Mouse (Mus musculus): ENCODE results near the gene Arpc5.

The Arpc5 gene

GRCm38 (mm10) chr1:152793495-152794130, 27.3 kb downstream of the Arpc5 start:
- DNase-seq (ENCODE audit: low read depth, low spot score): no peak
- H3K36me3 ChIP-seq (ENCODE audit: control insufficient read depth, insufficient read depth, low read length, poor library complexity, severe bottlenecking): no peaks in the 10 kb centered on the region

GRCm38 (mm10) chr1:152795688-152796255, 29.4 kb downstream of the Arpc5 start:
- Histone ChIP-seq H3K27me3 (ENCODE audit: control insufficient read depth, insufficient read depth, low read length, poor library complexity, severe bottlenecking) (no peaks in the 10 kb centered on the region), H3K36me3 (ENCODE audit: control insufficient read depth, insufficient read depth, low read length, poor library complexity, severe bottlenecking) (no peaks in the 10 kb centered on the region)
- no peak for DNase-seq (ENCODE audit: low read depth, low spot score)

More at GRCm38 (mm10) chr1:152793495-152794130, 27.3 kb downstream of the Arpc5 start:
- H3K27me3 ChIP-seq (ENCODE audit: control insufficient read depth, insufficient read depth, low read length, poor library complexity, severe bottlenecking): no peaks in the 10 kb centered on the region

GRCm38 (mm10) chr1:152796683-152797263, 30.4 kb downstream of the Arpc5 start:
- no peak for DNase-seq (ENCODE audit: low read depth, low spot score)
- H3K27me3 ChIP-seq (ENCODE audit: control insufficient read depth, insufficient read depth, low read length, poor library complexity, severe bottlenecking): no peaks in the 10 kb centered on the region
- H3K36me3 ChIP-seq (ENCODE audit: control insufficient read depth, insufficient read depth, low read length, poor library complexity, severe bottlenecking): no peaks in the 10 kb centered on the region

- Histone ChIP-seq H3K36me3 (ENCODE audit: control insufficient read depth, insufficient read depth, low read length, poor library complexity, severe bottlenecking) (no peaks in the 10 kb centered on the region), H3K27me3 (ENCODE audit: control insufficient read depth, insufficient read depth, low read length, poor library complexity, severe bottlenecking) (no peaks in the 10 kb centered on the region)
- peak; percentile 94 for DNase-seq (ENCODE audit: low read depth, low spot score)
These were observed 31.8 kb downstream of the Arpc5 start for GRCm38 (mm10) chr1:152798125-152798524.

GRCm38 (mm10) chr1:152799897-152800296, 33.6 kb downstream of the Arpc5 start, which contains the start of gene Ncf2:
TSS of gene Ncf2 (plus strand) at chr1:152800194.
- no peak for DNase-seq (ENCODE audit: low read depth, low spot score)
- no peaks in the 10 kb centered on the region for H3K36me3 ChIP-seq (ENCODE audit: control insufficient read depth, insufficient read depth, low read length, poor library complexity, severe bottlenecking)
- H3K27me3 ChIP-seq (ENCODE audit: control insufficient read depth, insufficient read depth, low read length, poor library complexity, severe bottlenecking): no peaks in the 10 kb centered on the region

GRCm38 (mm10) chr1:152800633-152801176, 34.4 kb downstream of the Arpc5 start:
- no peak for DNase-seq (ENCODE audit: low read depth, low spot score)

GRCm38 (mm10) chr1:152804907-152805306, 38.6 kb downstream of the Arpc5 start:
- Histone ChIP-seq H3K36me3 (ENCODE audit: control insufficient read depth, insufficient read depth, low read length, poor library complexity, severe bottlenecking) (no peaks in the 10 kb centered on the region; the same call in 1 of the 2 replicates), H3K27me3 (ENCODE audit: control insufficient read depth, insufficient read depth, low read length, poor library complexity, severe bottlenecking) (no peaks in the 10 kb centered on the region)
- DNase-seq (ENCODE audit: low read depth, low spot score): no peak

More at GRCm38 (mm10) chr1:152800633-152801176, 34.4 kb downstream of the Arpc5 start:
- no peaks in the 10 kb centered on the region for H3K27me3 ChIP-seq (ENCODE audit: control insufficient read depth, insufficient read depth, low read length, poor library complexity, severe bottlenecking)
- no peaks in the 10 kb centered on the region for H3K36me3 ChIP-seq (ENCODE audit: control insufficient read depth, insufficient read depth, low read length, poor library complexity, severe bottlenecking)

- Histone ChIP-seq H3K36me3 (ENCODE audit: control insufficient read depth, insufficient read depth, low read length, poor library complexity, severe bottlenecking) (peaks cover 5% of the 10 kb centered on the region), H3K27me3 (ENCODE audit: control insufficient read depth, insufficient read depth, low read length, poor library complexity, severe bottlenecking) (no peaks in the 10 kb centered on the region)
- peak; percentile 83 for DNase-seq (ENCODE audit: low read depth, low spot score)
These were observed 41.5 kb downstream of the Arpc5 start for GRCm38 (mm10) chr1:152807619-152808391.

- H3K27me3 ChIP-seq (ENCODE audit: control insufficient read depth, insufficient read depth, low read length, poor library complexity, severe bottlenecking): no peaks in the 10 kb centered on the region
- H3K36me3 ChIP-seq (ENCODE audit: control insufficient read depth, insufficient read depth, low read length, poor library complexity, severe bottlenecking): peaks cover 8% of the 10 kb centered on the region
- no peak for DNase-seq (ENCODE audit: low read depth, low spot score)
These were observed 42.0 kb downstream of the Arpc5 start for GRCm38 (mm10) chr1:152808392-152808680.

- H3K36me3 ChIP-seq (ENCODE audit: control insufficient read depth, insufficient read depth, low read length, poor library complexity, severe bottlenecking): peaks cover 8% of the 10 kb centered on the region
- no peak for DNase-seq (ENCODE audit: low read depth, low spot score)
These were observed 43.4 kb downstream of the Arpc5 start for GRCm38 (mm10) chr1:152809541-152810252.

GRCm38 (mm10) chr1:152810533-152811439, 44.4 kb downstream of the Arpc5 start:
- peaks cover 13% of the 10 kb centered on the region for H3K36me3 ChIP-seq (ENCODE audit: control insufficient read depth, insufficient read depth, low read length, poor library complexity, severe bottlenecking)
- H3K27me3 ChIP-seq (ENCODE audit: control insufficient read depth, insufficient read depth, low read length, poor library complexity, severe bottlenecking): no peaks in the 10 kb centered on the region
- DNase-seq (ENCODE audit: low read depth, low spot score): no peak

More at GRCm38 (mm10) chr1:152809541-152810252, 43.4 kb downstream of the Arpc5 start:
- no peaks in the 10 kb centered on the region for H3K27me3 ChIP-seq (ENCODE audit: control insufficient read depth, insufficient read depth, low read length, poor library complexity, severe bottlenecking)

GRCm38 (mm10) chr1:152815265-152815701, 48.9 kb downstream of the Arpc5 start:
- Histone ChIP-seq H3K27me3 (ENCODE audit: control insufficient read depth, insufficient read depth, low read length, poor library complexity, severe bottlenecking) (no peaks in the 10 kb centered on the region), H3K36me3 (ENCODE audit: control insufficient read depth, insufficient read depth, low read length, poor library complexity, severe bottlenecking) (peaks cover 15% of the 10 kb centered on the region)
- peak; percentile 68 for DNase-seq (ENCODE audit: low read depth, low spot score)

- Histone ChIP-seq H3K36me3 (ENCODE audit: control insufficient read depth, insufficient read depth, low read length, poor library complexity, severe bottlenecking) (peaks cover 12% of the 10 kb centered on the region; the same call in 1 of the 2 replicates), H3K27me3 (ENCODE audit: control insufficient read depth, insufficient read depth, low read length, poor library complexity, severe bottlenecking) (no peaks in the 10 kb centered on the region)
- DNase-seq (ENCODE audit: low read depth, low spot score): peak; percentile 93
These were observed 50.9 kb downstream of the Arpc5 start for GRCm38 (mm10) chr1:152817027-152817769.

Data from splenic B cell, adult 2 months (primary cell).